Mouse (Mus musculus) forebrain, embryonic 12.5 days (tissue): ENCODE measurements around the gene Gm9970. TPM values are rescaled to one million over a fixed set of nuclear protein-coding genes. Genes with fewer than 3 reads are reported as not detected.
A peak's percentile ranks its signal among the peaks of the same experiment; 100 is the strongest.

Source experiments
- ATAC-seq: fragments of 200-750 bp; cut with Nextera tagmentation; 2 replicates; pipeline ENCODE4 v1.8.0; 2017; ENCODE audit warnings: moderate TSS enrichment; ENCODE audit not compliant: low FRiP score
- H3K27ac ChIP-seq: fragments of 300-500 bp; sonication (generic); 2 replicates; pipeline ENCODE4 v1.5.1; 2016; ENCODE audit warnings: mild to moderate bottlenecking
- H3K27me3 ChIP-seq: fragments of 300-500 bp; sonication (generic); 2 replicates; pipeline ENCODE4 v1.6.1; 2016; ENCODE audit warnings: mild to moderate bottlenecking
- H3K36me3 ChIP-seq: fragments of 300-500 bp; sonication (generic); replicated peaks from 2 replicates; pipeline ENCODE4 v1.6.1; 2016; ENCODE audit warnings: mild to moderate bottlenecking
- H3K4me1 ChIP-seq: fragments of 300-500 bp; sonication (generic); 2 replicates; pipeline ENCODE4 v1.6.1; 2016
- H3K4me2 ChIP-seq: fragments of 300-500 bp; sonication (generic); 2 replicates; pipeline ENCODE4 v1.6.1; 2016; ENCODE audit warnings: mild to moderate bottlenecking, moderate library complexity
- H3K4me3 ChIP-seq: fragments of 300-500 bp; sonication (generic); replicated peaks from 2 replicates; pipeline ENCODE4 v1.5.1; 2016; ENCODE audit warnings: mild to moderate bottlenecking
- H3K9ac ChIP-seq: fragments of 300-500 bp; sonication (generic); 2 replicates; pipeline ENCODE4 v1.6.1; 2016; ENCODE audit warnings: mild to moderate bottlenecking
- H3K9me3 ChIP-seq: fragments of 300-500 bp; sonication (generic); 2 replicates; pipeline ENCODE4 v1.6.1; 2016
- WGBS: fragments of 180-500 bp; shearing (Covaris S2); methylation state at CpG from one replicate; pipeline ENCODE4 v1.1.7; 2016; 5-methylcytosine and 5-hydroxymethylcytosine counted together
- polyA plus RNA-seq: library from polyadenylated mRNA; unstranded; fragments of >200 nt; fragmentation: Nextera tagmentation; extraction: Ambion mirVana; gene quantifications from 2 replicates; pipeline ENCODE4 v1.2.1, GENCODE M21; 2016

Gene Gm9970
- polyA plus RNA-seq, 1 experiment from 2014 or later, result 0.89 TPM

GRCm38 (mm10) chr5:31192045-31192938, 48.7 kb downstream of the Gm9970 start:
- peaks cover 25% of the 10 kb centered on the region for H3K4me1 ChIP-seq
- ATAC-seq, result no peak; the same call in 1 of the 2 replicates
- H3K4me3 ChIP-seq, result peak overlapping the region; percentile 88
- H3K36me3 ChIP-seq, result peaks cover 65% of the 10 kb centered on the region
- H3K27ac ChIP-seq, result peak overlapping the region; percentile 79
- 17% methylated on average over 42 of the region's 42 CpGs for WGBS
- H3K9ac ChIP-seq, result peak overlapping the region; percentile 92
- H3K9me3 ChIP-seq, result no peaks in the 10 kb centered on the region
- H3K4me2 ChIP-seq, result peak overlapping the region; percentile 94
- no peaks in the 10 kb centered on the region for H3K27me3 ChIP-seq

Other genes with a start within 250 kb of the Gm9970 start
- gene Atraid, start 192.9 kb downstream of the Gm9970 start, polyA plus RNA-seq, result 96.6 and 100 TPM in 2 replicates
- gene Slc5a6, start 192.3 kb downstream of the Gm9970 start, polyA plus RNA-seq, result 11.1 and 12.1 TPM in 2 replicates
- 45.4 and 54.1 TPM in 2 replicates for gene Cad, start 186.5 kb downstream of the Gm9970 start, polyA plus RNA-seq
- gene Dnajc5g, start 134.9 kb downstream of the Gm9970 start, polyA plus RNA-seq, result not detected in 2 replicates
- gene Slc30a3, start 133.0 kb downstream of the Gm9970 start, polyA plus RNA-seq, result 2.3 and 2.9 TPM in 2 replicates
- not detected in 2 replicates for gene Trim54, start 124.5 kb downstream of the Gm9970 start, polyA plus RNA-seq
- not detected in 2 replicates for gene Ucn, start 102.4 kb downstream of the Gm9970 start, polyA plus RNA-seq
- gene Mpv17, start 87.0 kb downstream of the Gm9970 start, polyA plus RNA-seq, result 47.0 and 47.2 TPM in 2 replicates
- 1.7 and 2.1 TPM in 2 replicates for gene Gm29609, start 61.3 kb downstream of the Gm9970 start, polyA plus RNA-seq
- 102 and 110 TPM in 2 replicates for gene Gtf3c2, start 61.1 kb downstream of the Gm9970 start, polyA plus RNA-seq
- gene Snx17, start 48.0 kb downstream of the Gm9970 start, polyA plus RNA-seq, result 138 and 141 TPM in 2 replicates
- 65.0 and 72.0 TPM in 2 replicates for gene Eif2b4, start 47.8 kb downstream of the Gm9970 start, polyA plus RNA-seq
- gene Zfp513, start 38.9 kb downstream of the Gm9970 start, polyA plus RNA-seq, result 14.3 and 17.7 TPM in 2 replicates
- 169 TPM in 2 replicates for gene Ppm1g, start 20.5 kb downstream of the Gm9970 start, polyA plus RNA-seq
- 137 and 139 TPM in 2 replicates for gene Nrbp1, start 368 bp downstream of the Gm9970 start, polyA plus RNA-seq
- gene Krtcap3, start 10.5 kb upstream of the Gm9970 start, polyA plus RNA-seq, result 4.7 and 6.7 TPM in 2 replicates
- gene Ift172, start 49.9 kb upstream of the Gm9970 start, polyA plus RNA-seq, result 46.1 and 47.8 TPM in 2 replicates
- gene Fndc4, start 54.8 kb upstream of the Gm9970 start, polyA plus RNA-seq, result 62.2 and 66.3 TPM in 2 replicates
- gene Gckr, start 56.2 kb upstream of the Gm9970 start, polyA plus RNA-seq, result 0.24 TPM in 1 of 2 replicates, not detected in the other
- 93.9 and 100 TPM in 2 replicates for gene Zfp512, start 211.2 kb upstream of the Gm9970 start, polyA plus RNA-seq
- not detected in 2 replicates for gene 4930548H24Rik, start 244.5 kb upstream of the Gm9970 start, polyA plus RNA-seq